In genomic region chr3:95709044-95709443, GRCm38 (mm10) we compare ENCODE assay signal across 23 mouse cellular contexts. TPM values are rescaled to one million over a fixed set of nuclear protein-coding genes. Genes with fewer than 3 reads are reported as not detected.
DNase-seq lines count a peak whose midpoint lies in the region; ATAC-seq and TF ChIP-seq lines count a peak whose summit lies in the region.
"Had no signal": no experiment of that assay in that cellular context is flagged by ENCODE, and none has a peak within 500 bp of the region (broad histone marks: within the 10 kb centered on the region; RNA-seq: fewer than 3 reads in every experiment).

No protein-coding gene starts in this region.

- H3K27me3 ChIP-seq in MEL (ENCODE audit: control insufficient read depth in 1 of 2, insufficient read depth in 2 of 2, low read length in 2 of 2), result no peaks in the 10 kb centered on the region
- no peaks in the 10 kb centered on the region for H3K27me3 ChIP-seq in midbrain, postnatal 0 days (ENCODE audit: insufficient read depth, low read length)
- H3K27me3 ChIP-seq: CH12.LX; embryonic facial prominence, embryonic 12.5 days; forebrain, embryonic 12.5 days; heart, embryonic 15.5 days; hindbrain, embryonic 13.5 days had no signal

- no peaks in the 10 kb centered on the region for H3K79me2 ChIP-seq in MEL (ENCODE audit: control insufficient read depth, insufficient read depth, low read length, poor library complexity)

- H3K4me3 ChIP-seq in MEL (ENCODE audit: control insufficient read depth in 1 of 2, insufficient read depth in 1 of 2, low read depth in 2 of 2, low read length in 2 of 2), result no peak overlapping the region
- no peak overlapping the region for H3K4me3 ChIP-seq in midbrain, postnatal 0 days (ENCODE audit: low read depth, low read length)
- H3K4me3 ChIP-seq: embryonic facial prominence, embryonic 12.5 days; forebrain, embryonic 12.5 days; heart, adult 2 months; heart, embryonic 15.5 days; hindbrain, embryonic 13.5 days had no signal

- WGBS in midbrain, postnatal 0 days, result 97% methylated on average over 4 of the region's 4 CpGs

- peak; percentile 17 for DNase-seq in thymus, postnatal 14 days
- DNase-seq in thymus, postnatal 10 days (ENCODE audit: low spot score in 2 of 2), result no peak
- peak; percentile 49 for DNase-seq in MEL (ENCODE audit: low read depth, low spot score)
- DNase-seq in naive thymus-derived CD4-positive, alpha-beta T cell, adult 2 months (ENCODE audit: low read depth), result peak; percentile 63
- no peak for DNase-seq in natural killer cell, adult 2 months (ENCODE audit: low spot score in 2 of 2)
- DNase-seq in midbrain, postnatal 0 days (ENCODE audit: low spot score), result no peak
- DNase-seq: adrenal gland, postnatal 14 days; cerebellum, adult 11-12 months; cerebellum, adult 9-10 months; cerebellum, postnatal 25 days; gastrocnemius, postnatal 14 days; heart, adult 2 months; heart, postnatal 14 days had no signal

- ATAC-seq in inflammation-experienced regulatory T-cells, adult 6 months, result peak; percentile 55
- ATAC-seq in erythroid progenitor cell, adult 5-6 weeks (replicated peaks; ENCODE audit: low FRiP score, poor library complexity, severe bottlenecking), result no peak
- no peak for ATAC-seq in midbrain, postnatal 0 days (ENCODE audit: low FRiP score)
- ATAC-seq: forebrain, embryonic 16.5 days had no signal

- no peaks in the 10 kb centered on the region for H3K9me3 ChIP-seq in MEL (replicated peaks; ENCODE audit: insufficient read depth, low read length)
- H3K9me3 ChIP-seq in midbrain, postnatal 0 days (ENCODE audit: low read length), result no peaks in the 10 kb centered on the region
- H3K9me3 ChIP-seq: embryonic facial prominence, embryonic 12.5 days; forebrain, embryonic 12.5 days; heart, embryonic 15.5 days had no signal

- TF ChIP-seq EP300 in MEL (IDR thresholded peaks at IDR 0.05; ENCODE audit: low read depth in 1 of 2, low read length in 2 of 2), result 0 out of 4 replicates have a peak, but pooled peaks of 1 of the 2 experiments have one; percentile 17

- TF ChIP-seq POLR2A in MEL (IDR thresholded peaks at IDR 0.05; ENCODE audit: control insufficient read depth in 1 of 2, insufficient read depth in 1 of 2, low read depth in 1 of 2, low read length in 2 of 2, poor library complexity in 1 of 2), result no peak

- H3K4me2 ChIP-seq in midbrain, postnatal 0 days (ENCODE audit: low read depth, low read length, poor library complexity, severe bottlenecking), result no peak overlapping the region
- H3K4me2 ChIP-seq: embryonic facial prominence, embryonic 12.5 days; forebrain, embryonic 12.5 days; heart, embryonic 11.5 days; heart, embryonic 15.5 days; hindbrain, embryonic 13.5 days had no signal

- no peak overlapping the region for H3K27ac ChIP-seq in MEL (ENCODE audit: control insufficient read depth, low read depth, low read length)
- H3K27ac ChIP-seq in midbrain, postnatal 0 days (ENCODE audit: low read depth, low read length), result no peak overlapping the region
- H3K27ac ChIP-seq: embryonic facial prominence, embryonic 12.5 days; forebrain, embryonic 12.5 days; heart, adult 2 months; heart, embryonic 15.5 days; hindbrain, embryonic 13.5 days had no signal

- no peak overlapping the region for H3K9ac ChIP-seq in MEL (ENCODE audit: control insufficient read depth, low read depth, low read length, poor library complexity, severe bottlenecking)
- H3K9ac ChIP-seq in midbrain, postnatal 0 days (replicated peaks; ENCODE audit: low read length, poor library complexity, severe bottlenecking), result no peak overlapping the region
- H3K9ac ChIP-seq: embryonic facial prominence, embryonic 12.5 days; forebrain, embryonic 12.5 days; heart, embryonic 15.5 days; hindbrain, embryonic 13.5 days had no signal

- TF ChIP-seq CTCF in MEL (IDR thresholded peaks at IDR 0.05 in 2 of 3, conservative IDR thresholded peaks at IDR 0.05 in 1 of 3; ENCODE audit: control insufficient read depth in 1 of 3, insufficient read depth in 1 of 3, low read depth in 2 of 3, low read length in 3 of 3, poor library complexity in 1 of 3, severe bottlenecking in 1 of 3), result no peak
- TF ChIP-seq CTCF in midbrain, postnatal 0 days (IDR thresholded peaks at IDR 0.05), result no peak

- peaks cover 2% of the 10 kb centered on the region in 2 experiments; a peak in 2 of 4 replicates for H3K4me1 ChIP-seq in MEL (ENCODE audit: control insufficient read depth in 1 of 2, insufficient read depth in 2 of 2, low read length in 2 of 2)
- no peaks in the 10 kb centered on the region for H3K4me1 ChIP-seq in midbrain, postnatal 0 days (ENCODE audit: insufficient read depth, low read length)
- H3K4me1 ChIP-seq: forebrain, embryonic 12.5 days; heart, embryonic 15.5 days; hindbrain, embryonic 13.5 days had no signal

- TF ChIP-seq RAD21 in MEL (IDR thresholded peaks at IDR 0.05; ENCODE audit: low read depth, low read length), result no peak

- 0 out of 4 replicates have a peak, but pooled peaks cover 0 to 3% of the 10 kb centered on the region in 2 experiments for H3K36me3 ChIP-seq in MEL (ENCODE audit: control insufficient read depth in 1 of 2, insufficient read depth in 2 of 2, low read length in 2 of 2)
- no peaks in the 10 kb centered on the region for H3K36me3 ChIP-seq in midbrain, postnatal 0 days (ENCODE audit: insufficient read depth, low read length)
- H3K36me3 ChIP-seq: embryonic facial prominence, embryonic 12.5 days; forebrain, embryonic 12.5 days; heart, embryonic 15.5 days had no signal

TF ChIP-seq in MEL, 35 proteins besides CTCF, POLR2A, EP300 and RAD21:
- TF ChIP-seq MAX (IDR thresholded peaks at IDR 0.05; ENCODE audit: low read length) (no peak), NRF1 (IDR thresholded peaks at IDR 0.05; ENCODE audit: insufficient read depth, low read depth, low read length, poor library complexity, severe bottlenecking) (0 out of 2 replicates have a peak, but pooled peaks have one; percentile 14)

RNA-seq across cellular contexts. Expression of gene Adamtsl4, which starts 21.3 kb away (rescaled TPM):
- total RNA-seq in MEL (2012; rRNA removed), result 0.03 and 0.27 TPM in 2 replicates
- under 1 TPM in 1 of 2 experiments, not detected in 1; 0.88 TPM for polyA plus RNA-seq in MEL (2012; ENCODE audit: insufficient read depth in 1 of 2, insufficient read length in 2 of 2, low read depth in 1 of 2, low replicate concordance in 2 of 2, missing spikeins in 1 of 2)
- polyA plus RNA-seq in inflammation-experienced regulatory T-cells, adult 6 months (2017; shearing (Covaris generic)), result 1 to 10 TPM; 2.0 to 4.6 (median 2.2) TPM
- total RNA-seq in erythroid progenitor cell, adult 5-6 weeks (2015; ENCODE audit: low replicate concordance), result 0.84 TPM in 1 of 2 replicates, not detected in the other
- total RNA-seq in erythroid progenitor cell, adult 5-6 weeks (2017; ENCODE audit: low replicate concordance), result 0.39 and 1.2 TPM in 2 replicates
- 1.3 and 1.4 TPM in 2 replicates for total RNA-seq in midbrain, postnatal 0 days (2014; rRNA removed)
- 1.0 and 1.4 TPM in 2 replicates for polyA plus RNA-seq in midbrain, postnatal 0 days (2015; fragmentation: Nextera tagmentation; extraction: Ambion mirVana)
- total RNA-seq: hematopoietic stem cell, adult 5-6 weeks had no signal

RNA-seq across cellular contexts. Expression of gene Ecm1, which starts 30.3 kb away (rescaled TPM):
- 0.39 and 1.0 TPM in 2 replicates for total RNA-seq in MEL (2012; rRNA removed)
- 1 to 10 TPM in 1 of 2 experiments, not detected in 1; 9.5 TPM for polyA plus RNA-seq in MEL (2012; ENCODE audit: insufficient read depth in 1 of 2, insufficient read length in 2 of 2, low read depth in 1 of 2, low replicate concordance in 2 of 2, missing spikeins in 1 of 2)
- 100 to 1,000 TPM in 1 of 3 experiments, 10 to 100 TPM in 2; 30.0 to 103 (median 70.1) TPM for polyA plus RNA-seq in inflammation-experienced regulatory T-cells, adult 6 months (2017; shearing (Covaris generic))
- 6.5 TPM in 1 of 2 replicates, not detected in the other for total RNA-seq in erythroid progenitor cell, adult 5-6 weeks (2015; ENCODE audit: low replicate concordance)
- total RNA-seq in erythroid progenitor cell, adult 5-6 weeks (2017; ENCODE audit: low replicate concordance), result not detected in 2 replicates
- total RNA-seq in midbrain, postnatal 0 days (2014; rRNA removed), result 6.2 and 9.9 TPM in 2 replicates
- polyA plus RNA-seq in midbrain, postnatal 0 days (2015; fragmentation: Nextera tagmentation; extraction: Ambion mirVana), result 9.7 and 10.8 TPM in 2 replicates

RNA-seq across cellular contexts. Expression of gene Mcl1, which starts 50.5 kb away (rescaled TPM):
- total RNA-seq in MEL (2012; rRNA removed), result 140 and 142 TPM in 2 replicates
- 100 to 1,000 TPM; 156 to 211 TPM for polyA plus RNA-seq in MEL (2012; ENCODE audit: insufficient read depth in 1 of 2, insufficient read length in 2 of 2, low read depth in 1 of 2, low replicate concordance in 2 of 2, missing spikeins in 1 of 2)
- polyA plus RNA-seq in inflammation-experienced regulatory T-cells, adult 6 months (2017; shearing (Covaris generic)), result 10 to 100 TPM; 50.5 to 86.1 (median 61.6) TPM
- total RNA-seq in erythroid progenitor cell, adult 5-6 weeks (2015; ENCODE audit: low replicate concordance), result 161 and 212 TPM in 2 replicates
- total RNA-seq in erythroid progenitor cell, adult 5-6 weeks (2017; ENCODE audit: low replicate concordance), result 104 and 138 TPM in 2 replicates
- 105 and 136 TPM in 2 replicates for total RNA-seq in midbrain, postnatal 0 days (2014; rRNA removed)
- polyA plus RNA-seq in midbrain, postnatal 0 days (2015; fragmentation: Nextera tagmentation; extraction: Ambion mirVana), result 35.8 and 42.8 TPM in 2 replicates

RNA-seq across cellular contexts. Expression of gene Tars2, which starts 51.0 kb away (rescaled TPM):
- 138 and 141 TPM in 2 replicates for total RNA-seq in MEL (2012; rRNA removed)
- 100 to 1,000 TPM in 1 of 2 experiments, not detected in 1; 237 TPM for polyA plus RNA-seq in MEL (2012; ENCODE audit: insufficient read depth in 1 of 2, insufficient read length in 2 of 2, low read depth in 1 of 2, low replicate concordance in 2 of 2, missing spikeins in 1 of 2)
- polyA plus RNA-seq in inflammation-experienced regulatory T-cells, adult 6 months (2017; shearing (Covaris generic)), result 10 to 100 TPM; 47.7 to 80.0 (median 79.5) TPM
- 0.84 and 15.9 TPM in 2 replicates for total RNA-seq in erythroid progenitor cell, adult 5-6 weeks (2015; ENCODE audit: low replicate concordance)
- 8.0 and 20.9 TPM in 2 replicates for total RNA-seq in erythroid progenitor cell, adult 5-6 weeks (2017; ENCODE audit: low replicate concordance)
- 34.7 and 39.8 TPM in 2 replicates for total RNA-seq in midbrain, postnatal 0 days (2014; rRNA removed)
- 40.8 and 45.0 TPM in 2 replicates for polyA plus RNA-seq in midbrain, postnatal 0 days (2015; fragmentation: Nextera tagmentation; extraction: Ambion mirVana)

Comparison
In these comparisons a context has a peak if more than half of its experiments do, and no peak if none do; other contexts are left out.
1. DNase-seq: peak in thymus, postnatal 14 days (single experiment), MEL (single experiment) and naive thymus-derived CD4-positive, alpha-beta T cell, adult 2 months (single experiment); none in thymus, postnatal 10 days (0 of 2), natural killer cell, adult 2 months (0 of 2) and midbrain, postnatal 0 days (single experiment).